Mouse (Mus musculus) fat pad, adult 2 months (tissue): ENCODE results near the gene Thbs4.

ENCODE experiments used
- DNase-seq: peaks from one replicate; pipeline ENCODE4 v3.0.0-alpha.2; 2011; ENCODE audit warnings: low read depth, low spot score; ENCODE audit errors: extremely low read depth

Gene Thbs4

DNA sequence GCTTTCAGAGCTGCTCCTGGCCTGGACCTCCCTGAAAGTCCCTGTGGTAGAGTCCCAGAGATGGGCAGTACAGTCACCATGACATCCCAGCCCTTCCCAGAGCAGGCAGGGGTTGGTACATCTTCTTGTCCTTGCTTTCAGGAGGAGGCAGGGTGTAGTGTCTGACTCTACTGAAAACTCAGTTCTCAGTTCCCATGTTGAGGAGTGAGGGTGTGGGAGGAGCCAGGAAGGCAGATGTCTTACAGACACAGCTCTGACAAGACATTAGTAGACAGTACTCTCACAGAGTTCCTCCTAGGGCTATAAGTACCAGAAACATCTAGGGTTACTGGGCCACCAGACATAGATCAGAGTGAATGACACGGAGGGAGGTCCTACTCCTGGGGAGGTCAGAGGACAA is 32.3 kb downstream of the Thbs4 start:
- DNase-seq, result no peak

DNA sequence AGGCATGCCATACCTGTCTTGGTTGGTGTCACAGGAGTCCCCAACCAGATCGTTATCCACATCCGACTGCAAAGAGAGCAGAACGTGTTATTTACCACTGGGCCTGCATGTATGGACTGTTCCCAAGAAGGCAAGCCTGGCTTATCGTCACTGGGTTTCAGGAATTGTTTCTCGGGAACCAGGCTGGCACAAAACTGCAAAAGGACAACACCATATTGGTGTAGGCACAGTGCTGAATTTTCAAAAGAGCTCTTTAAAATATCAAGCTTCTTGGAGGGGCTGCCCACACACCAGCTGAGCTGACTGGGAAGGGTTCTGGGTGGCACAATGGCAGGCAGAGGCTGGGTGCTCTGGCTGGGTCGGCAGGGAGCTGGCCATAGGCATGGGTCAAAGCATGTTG is 34.1 kb downstream of the Thbs4 start:
- no peak for DNase-seq

DNA sequence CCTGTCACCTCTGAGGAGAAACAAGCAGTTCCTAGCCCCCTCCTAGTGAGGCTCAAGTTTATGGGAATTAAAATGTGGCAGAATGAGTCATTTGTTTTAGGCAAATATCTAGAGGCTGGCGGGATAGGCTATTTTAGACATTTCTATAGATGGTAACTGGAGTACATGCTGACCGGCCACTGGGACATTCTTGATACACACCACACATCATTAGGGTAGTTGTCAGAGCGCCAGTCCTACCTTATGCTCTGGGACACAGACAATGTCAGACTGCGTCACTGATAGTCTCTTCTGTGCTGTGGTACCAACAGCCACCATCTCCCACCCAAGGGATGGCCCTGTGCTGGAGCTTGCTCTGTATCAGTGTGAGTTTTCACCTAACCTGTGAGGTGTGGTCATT is 35.5 kb downstream of the Thbs4 start:
- no peak for DNase-seq

DNA sequence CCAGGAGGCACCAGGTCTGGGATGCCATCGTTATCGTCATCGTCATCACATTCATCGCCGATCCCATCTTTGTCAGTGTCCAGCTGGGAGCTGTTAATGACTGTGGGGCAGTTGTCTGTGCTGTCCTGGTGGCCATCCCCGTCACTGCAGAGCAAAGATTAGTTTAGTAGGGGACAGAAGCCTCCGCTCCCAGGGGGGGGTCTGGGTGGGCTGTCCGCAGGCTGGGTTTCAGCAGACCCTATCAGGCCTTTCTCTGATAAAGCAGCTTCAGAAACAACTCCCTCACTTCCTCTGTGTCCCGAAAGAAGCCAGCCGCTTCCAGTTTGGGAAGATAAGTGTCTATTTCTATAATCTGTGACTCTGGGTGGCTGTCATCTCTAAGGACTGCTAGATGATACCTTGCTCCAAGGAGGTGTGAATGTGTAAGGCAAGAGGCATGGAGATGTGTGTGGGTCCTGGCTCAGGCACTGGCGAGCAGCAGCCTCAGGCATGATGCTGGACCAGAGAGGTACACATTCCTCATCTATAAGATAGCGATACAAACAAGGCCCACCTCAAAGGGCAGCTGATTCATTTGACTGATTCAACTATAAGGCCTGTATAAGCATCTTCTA is 36.5 kb downstream of the Thbs4 start:
- no peak for DNase-seq

DNA sequence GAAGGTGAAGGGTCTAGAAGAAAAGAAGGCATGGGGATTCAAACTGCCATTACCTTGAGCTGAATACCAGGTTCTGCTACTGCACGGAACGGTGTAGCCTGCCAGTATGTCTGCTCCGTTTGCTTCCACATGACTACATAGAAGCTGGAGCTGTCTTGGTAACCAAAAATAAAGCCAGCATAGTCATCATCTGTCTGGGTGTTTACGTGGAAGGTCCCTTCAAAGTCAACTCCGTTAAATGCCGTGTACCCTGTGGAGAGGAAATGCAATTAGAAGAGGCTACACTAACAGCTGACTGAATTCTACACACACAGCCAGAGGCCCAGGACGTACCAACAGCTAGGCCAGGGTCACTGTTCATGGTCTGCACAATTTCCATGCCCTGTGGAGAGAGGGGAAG is 39.6 kb downstream of the Thbs4 start:
- DNase-seq, result no peak

DNA sequence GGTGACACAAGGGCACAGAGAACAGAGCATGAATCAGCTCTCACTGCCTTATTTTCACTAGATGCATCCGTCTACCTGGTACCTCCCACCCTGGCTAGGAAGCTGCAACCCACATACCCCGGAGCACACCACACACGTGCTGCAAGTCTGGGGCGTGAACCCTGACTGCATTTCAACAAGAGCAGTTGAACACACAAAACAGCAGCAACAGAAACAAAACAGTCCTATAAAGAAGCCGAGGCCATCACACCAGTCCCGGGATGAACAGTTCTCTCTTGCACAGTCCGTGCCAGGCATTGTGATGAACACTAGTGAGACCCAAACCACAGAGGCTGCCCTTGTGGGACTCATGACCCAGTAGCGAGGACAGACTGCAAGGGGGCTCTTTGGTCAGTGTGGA is 40.9 kb downstream of the Thbs4 start:
- DNase-seq, result no peak

DNA sequence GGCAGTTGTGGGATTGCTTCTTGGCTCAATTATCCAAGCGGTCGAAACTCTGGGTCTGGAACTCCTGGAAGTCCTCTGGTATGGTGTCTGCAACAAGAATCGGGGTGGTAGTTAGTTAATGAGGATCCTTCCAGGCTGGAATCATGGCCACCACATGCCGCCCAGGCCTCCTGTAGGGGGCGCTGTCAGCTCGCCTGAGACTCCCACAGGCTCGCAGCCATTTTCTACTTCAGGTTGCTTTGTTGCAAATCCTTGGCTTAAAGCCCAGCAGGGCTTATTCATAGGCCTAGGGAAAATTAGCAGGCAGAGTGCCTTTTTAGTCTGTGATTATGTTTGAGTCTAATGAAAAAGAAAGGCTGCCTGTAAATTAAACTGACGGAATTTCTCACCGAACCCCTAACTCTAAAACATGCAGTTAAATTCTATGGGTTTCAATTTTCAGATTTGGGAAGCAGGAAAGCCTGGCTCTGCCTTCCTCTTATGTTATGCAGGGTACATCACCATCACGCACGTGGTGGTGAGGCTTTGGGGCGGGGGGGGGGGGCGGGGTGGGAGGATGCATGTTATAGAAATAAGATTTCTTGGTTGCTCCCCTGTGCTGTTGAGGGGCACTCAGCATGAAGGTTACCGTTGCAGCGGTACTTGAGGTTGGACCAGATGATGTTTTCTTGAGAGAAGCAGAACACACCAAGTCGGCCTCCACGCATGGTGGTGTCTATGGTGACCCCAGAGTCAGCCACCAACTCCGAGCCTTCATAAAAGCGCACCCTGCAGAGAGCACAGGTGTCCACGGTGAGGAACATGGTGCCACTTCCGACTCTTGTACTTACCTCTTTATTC is 42.7 kb downstream of the Thbs4 start:
- DNase-seq, result peak; percentile 76

DNA sequence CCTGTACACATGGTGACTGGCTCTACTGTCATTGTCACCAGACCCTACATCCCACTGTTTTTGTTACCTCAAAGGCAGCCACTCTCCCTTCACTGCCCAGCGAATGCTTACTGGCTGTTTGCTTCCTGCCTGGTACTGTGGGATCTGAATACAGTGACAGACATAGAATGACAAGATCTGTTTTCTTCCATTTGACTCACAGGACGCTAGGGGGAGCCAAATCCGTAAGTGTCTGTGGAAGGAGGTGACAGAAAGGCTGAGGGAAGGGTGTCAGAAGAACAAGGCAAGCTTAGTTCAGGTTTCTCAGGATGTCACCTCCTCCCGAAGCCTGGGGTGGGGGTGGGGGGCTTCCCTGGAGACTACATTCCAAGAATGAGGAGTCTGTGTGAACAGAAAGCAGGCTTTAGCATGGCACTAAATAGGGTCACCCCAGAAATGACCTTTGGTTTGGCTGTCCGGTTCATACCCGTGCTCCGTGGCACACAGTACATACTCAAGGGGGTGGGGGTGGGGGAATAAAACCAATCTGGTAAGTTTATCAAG is 43.6 kb downstream of the Thbs4 start:
- DNase-seq, result peak; percentile 21

DNA sequence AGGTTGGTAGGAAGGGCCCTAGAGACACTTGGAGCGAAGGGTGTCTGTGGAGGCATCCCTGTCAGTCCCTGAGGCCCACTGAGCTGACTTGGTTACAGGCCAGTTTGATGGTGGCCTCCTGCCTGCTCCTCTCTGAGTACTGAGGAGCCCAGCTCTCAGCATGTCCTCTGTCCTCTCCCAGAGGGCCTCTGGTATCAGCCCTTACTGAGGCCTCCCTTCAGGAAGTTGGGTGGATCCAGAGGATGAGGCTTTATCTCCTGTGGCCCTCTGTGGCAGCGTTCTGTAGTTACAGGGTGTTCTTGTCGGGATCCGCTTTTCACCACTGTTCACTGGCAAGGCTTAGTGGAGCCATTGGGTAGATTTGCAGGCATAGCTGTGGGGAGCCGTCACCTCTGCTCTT is 51.3 kb downstream of the Thbs4 start:
- DNase-seq, result no peak

DNA sequence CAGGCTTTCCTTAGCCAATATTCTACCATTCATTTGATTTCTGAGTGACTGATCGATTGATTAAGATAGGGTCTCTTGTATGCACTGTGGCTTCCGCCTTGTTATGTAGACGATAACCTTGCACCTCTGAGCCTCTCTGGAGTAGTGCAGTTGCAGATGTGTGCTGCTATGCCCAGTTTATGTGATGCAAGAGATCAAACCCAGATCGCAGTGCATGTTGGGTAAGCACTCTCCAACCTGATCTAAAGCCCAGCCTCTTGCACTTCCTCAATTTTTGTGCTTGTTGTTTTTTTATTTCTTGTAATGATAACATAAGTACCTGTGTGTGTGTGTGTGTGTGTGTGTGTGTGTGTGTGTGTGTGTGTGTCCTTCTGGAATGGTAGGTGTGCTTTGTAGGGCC is 51.7 kb downstream of the Thbs4 start:
- no peak for DNase-seq

DNA sequence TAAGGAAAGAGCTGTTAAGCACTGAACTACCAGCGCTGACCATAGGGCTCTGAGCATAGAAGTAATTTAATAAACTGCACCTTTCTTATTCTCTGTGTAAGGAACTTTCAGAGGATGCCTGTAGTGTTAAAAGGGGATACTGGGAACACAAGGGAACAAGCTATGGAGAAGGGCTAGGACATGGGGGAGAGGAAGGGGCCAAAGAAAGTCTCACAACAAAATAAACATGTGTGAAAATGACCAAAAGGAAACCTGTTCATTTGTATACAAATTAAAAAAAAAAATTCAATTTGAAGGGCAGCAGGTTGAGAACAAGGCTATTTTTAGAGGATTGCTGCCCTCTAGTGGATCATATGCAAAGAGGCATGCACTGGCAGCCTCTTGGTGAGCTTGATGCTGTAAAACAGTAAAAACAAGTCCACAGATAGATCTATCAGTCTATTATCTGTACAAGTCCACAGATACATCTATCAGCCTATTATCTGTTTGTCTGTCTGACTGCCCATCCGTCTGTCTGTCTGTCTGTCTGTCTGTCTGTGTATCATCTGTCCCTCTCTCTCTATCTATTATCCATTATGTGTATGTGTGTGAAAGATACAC is 53.8 kb downstream of the Thbs4 start:
- DNase-seq, result no peak

DNA sequence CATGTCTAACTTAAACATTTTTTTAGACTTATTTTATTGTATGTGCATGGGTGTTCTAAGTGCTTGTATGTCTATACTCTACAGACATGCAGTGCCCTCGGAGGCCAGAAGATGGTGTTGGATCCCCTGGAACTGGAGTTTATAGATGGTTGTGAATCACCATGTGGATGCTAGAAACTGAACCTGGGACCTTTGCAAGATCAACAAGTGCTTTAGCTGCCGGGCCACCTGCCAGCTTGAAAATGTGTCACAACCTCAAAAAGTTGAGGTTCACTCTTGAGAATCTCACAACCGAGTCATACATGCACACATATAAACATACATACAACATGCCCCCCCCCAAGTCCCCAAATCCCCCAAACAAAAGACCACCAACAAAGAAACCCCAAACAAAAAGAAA is 54.8 kb downstream of the Thbs4 start:
- no peak for DNase-seq

DNA sequence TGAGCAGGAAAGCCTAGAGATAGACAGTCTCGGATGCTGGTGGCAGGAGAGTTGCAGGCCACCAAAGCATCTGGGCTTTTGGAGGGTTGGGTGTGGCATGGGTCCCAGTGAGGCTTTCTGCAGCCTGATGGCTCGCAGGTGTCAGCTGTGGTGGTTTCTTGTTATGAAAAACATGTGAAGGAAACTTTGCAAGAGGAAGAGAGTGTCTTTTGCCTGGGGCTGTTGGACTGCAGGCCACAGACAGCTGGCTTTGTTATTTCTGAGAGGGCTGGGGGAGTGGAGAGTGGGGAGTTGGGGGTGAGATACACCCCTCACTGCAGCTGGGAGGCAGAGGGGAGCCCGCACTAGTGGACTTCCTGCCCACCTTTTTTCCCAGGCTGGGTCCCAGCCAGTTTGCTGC is 55.8 kb downstream of the Thbs4 start:
- DNase-seq, result no peak

DNA sequence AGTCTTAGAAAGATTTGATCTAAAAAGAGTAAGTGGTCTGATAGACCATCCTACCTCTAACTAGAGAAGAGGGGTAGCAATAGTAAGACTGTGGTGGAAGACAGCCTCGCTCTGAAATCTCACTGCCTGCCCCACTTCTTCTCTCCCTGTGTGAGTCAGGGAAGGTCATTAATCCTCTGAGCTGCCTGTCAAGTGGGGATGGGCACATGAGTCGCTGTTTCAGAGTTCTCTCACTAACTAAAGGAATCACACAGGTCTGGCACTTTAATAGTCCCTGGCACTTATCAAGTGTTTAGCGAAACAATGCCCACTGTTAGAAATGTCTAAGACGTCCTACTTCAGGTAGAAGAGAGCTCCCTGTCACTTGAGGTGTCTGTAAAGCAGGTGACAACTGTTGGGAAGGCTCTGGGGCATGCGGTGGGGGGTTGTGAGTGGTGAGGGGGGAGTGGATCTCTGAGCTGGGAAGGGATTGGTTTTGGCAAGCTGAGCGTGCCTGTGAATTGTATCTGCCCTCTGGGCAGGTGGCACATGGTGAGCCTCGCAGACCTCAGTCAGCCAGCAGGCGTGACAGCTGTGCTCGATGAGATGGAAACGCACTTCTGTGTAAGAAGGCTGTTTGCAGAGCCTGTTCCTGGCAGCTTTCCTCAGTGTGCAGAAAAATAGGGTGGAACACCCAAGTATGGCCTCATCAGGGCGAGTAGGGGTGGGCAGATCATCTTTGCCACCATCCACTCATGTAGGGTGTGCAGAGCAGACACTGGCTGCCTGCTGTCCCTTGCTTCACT is 57.9 kb downstream of the Thbs4 start:
- no peak for DNase-seq

DNA sequence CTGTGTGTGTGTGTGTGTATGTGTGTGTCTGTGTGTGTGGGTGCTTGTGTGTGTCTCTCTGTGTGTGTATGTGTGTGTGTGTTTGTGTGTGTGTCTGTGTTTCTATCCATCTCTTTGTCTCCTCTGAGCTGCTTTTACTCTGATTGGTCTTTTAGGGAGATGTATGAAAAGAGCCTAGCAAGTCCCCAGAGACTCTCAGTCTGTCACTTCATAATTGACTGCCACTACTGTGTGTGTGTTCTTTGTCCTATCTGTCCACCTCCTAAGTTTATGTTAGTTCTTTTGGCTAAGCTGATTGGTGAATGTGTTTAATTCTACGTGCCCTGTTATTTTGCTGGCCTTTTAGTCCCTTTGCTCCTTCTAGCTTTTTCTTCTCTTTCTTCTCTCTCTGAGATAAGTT is 58.9 kb downstream of the Thbs4 start:
- no peak for DNase-seq

DNA sequence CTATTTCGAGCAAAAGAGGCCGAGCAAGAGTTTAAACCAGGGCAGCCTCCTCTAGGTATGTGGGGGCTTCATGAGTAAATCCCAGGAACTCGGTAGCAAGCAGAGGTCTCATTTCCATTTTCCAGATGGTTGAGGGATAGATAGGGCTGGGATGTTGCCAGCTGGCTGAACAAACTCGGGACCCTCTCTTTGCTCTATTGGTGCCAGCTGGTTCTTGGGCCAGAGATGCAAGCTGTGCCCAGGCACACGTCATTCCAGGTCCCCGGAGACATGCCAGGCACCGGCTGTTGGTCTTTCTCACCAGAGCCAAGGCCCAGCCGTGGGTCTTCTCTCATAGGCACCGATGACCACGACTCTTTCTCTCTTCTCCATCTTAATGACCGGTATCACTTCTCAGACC is 60.9 kb downstream of the Thbs4 start:
- no peak for DNase-seq

DNA sequence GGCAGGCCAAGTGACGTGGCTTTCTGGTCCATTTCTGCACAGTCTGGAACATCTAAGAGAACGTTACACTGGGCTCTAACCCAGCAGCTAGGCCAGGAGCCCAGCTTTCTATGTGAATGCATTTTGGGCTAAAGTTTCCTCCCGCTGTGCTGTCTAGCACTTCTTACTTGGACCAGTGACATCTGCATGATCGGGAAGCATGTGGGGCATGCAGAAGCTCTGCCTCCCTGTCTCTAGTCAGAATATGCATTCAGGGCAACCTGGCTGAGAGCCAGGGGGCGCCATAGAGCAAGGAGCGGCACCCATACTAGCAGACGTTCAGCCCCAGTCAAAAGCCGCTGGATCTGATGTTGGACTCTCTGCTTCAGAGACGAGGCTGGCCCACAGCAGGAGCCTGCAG is 61.4 kb downstream of the Thbs4 start:
- DNase-seq, result no peak

DNA sequence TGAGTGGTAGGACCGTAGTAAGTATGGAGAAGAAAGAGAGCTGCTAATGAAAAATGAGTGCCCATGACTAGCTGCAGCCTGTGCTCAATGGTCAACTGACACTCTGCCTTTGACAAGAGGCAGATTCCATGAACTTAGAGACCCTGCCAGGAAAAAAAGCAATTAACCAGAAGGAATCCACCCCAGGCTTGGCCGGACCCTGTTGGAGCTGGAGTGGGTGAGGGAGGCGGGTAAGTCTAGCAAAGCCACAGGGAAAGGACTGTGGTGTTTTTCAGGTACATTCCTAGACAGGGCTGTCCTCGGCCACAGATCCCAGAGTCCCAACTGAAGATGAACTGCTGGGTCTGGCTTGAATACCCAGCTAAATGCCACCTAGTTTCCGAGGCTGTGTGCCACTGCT is 61.8 kb downstream of the Thbs4 start:
- DNase-seq, result no peak

DNA sequence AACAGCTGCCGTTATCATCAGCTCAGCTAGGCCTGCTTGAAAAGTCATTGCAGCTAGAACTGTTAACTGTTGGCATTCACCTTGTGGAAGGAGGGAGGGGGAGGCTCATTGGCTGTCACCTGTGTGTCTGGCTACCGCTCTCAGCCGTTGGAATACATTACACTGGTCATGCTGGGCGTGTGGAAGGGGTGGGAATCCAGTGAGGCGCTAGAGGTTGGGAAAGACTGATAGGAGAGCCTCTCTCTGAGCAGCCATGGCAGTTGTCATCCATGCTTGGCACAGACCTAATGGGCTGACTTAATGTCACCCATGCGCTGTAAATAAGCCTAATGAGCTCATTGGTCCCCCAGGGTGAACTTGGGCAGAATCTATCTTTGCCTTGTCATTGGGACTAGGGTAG is 62.8 kb downstream of the Thbs4 start:
- DNase-seq, result no peak

DNA sequence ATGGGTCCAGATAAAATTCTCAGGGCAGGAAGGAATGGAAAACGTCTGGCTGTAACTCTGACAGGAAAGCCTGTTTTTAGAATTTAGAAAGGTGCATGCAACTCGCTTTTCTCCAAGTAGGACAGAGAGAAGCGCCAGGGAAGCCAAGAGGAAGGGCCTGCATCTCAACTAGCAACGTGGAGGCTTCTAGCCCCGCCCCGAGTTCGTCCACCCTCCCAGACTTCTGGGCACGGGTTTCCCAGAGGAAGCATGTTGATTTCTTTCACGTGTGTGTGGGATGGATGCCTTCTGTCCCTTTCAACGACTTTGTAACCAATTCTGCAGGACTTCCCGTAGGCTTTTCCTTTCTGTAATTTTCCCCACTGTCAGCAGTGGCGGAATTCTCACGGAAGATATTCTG is 64.8 kb downstream of the Thbs4 start:
- no peak for DNase-seq

DNA sequence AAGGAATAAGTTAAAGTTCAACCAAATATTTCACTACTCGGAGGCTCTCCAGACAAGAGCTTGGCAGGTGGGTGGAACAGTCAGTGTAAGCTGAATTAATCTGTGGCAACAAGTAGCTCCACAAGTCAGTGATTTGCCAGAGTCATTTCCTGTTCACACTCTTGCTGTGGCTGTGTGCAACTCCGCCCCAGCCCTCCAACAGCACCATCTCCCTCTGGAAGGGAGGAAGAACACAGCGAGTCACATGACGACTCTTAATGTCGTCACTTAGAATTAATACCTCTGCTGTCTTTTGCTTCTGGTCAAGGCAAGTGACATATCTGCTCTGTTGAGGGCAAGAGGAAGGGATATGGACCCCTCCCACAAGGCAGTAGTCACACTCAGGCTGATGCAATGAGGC is 72.2 kb downstream of the Thbs4 start:
- no peak for DNase-seq
